Mouse (Mus musculus) left cerebral cortex, adult 11 months (tissue): ENCODE data around the gene Foxm1.

Source experiments
- DNase-seq: peaks from one replicate; pipeline ENCODE4 v3.0.0; 2022; ENCODE audit warnings: low spot score

Gene Foxm1

GRCm38 (mm10) chr6:128425046-128425445, 62.3 kb downstream of the Foxm1 start:
- DNase-seq = no peak
